Mouse (Mus musculus) testis, adult 2 months (tissue): ENCODE measurements around the gene Tsc22d4.

Experiments used
- CTCF ChIP-seq: fragments of 200-500 bp; IDR thresholded peaks from 2 replicates; pipeline ENCODE4 v1.5.1; 2012; ENCODE audit warnings: low read depth, mild to moderate bottlenecking, inconsistent platforms, low read length, moderate library complexity; ENCODE audit not compliant: control insufficient read depth, insufficient read depth, insufficient replicate concordance
- POLR2A ChIP-seq: fragments of 200-500 bp; IDR thresholded peaks from 2 replicates; pipeline ENCODE4 v1.6.1; 2012; ENCODE audit warnings: low read depth, mild to moderate bottlenecking, inconsistent platforms, low read length, moderate library complexity; ENCODE audit not compliant: control insufficient read depth

DNA sequence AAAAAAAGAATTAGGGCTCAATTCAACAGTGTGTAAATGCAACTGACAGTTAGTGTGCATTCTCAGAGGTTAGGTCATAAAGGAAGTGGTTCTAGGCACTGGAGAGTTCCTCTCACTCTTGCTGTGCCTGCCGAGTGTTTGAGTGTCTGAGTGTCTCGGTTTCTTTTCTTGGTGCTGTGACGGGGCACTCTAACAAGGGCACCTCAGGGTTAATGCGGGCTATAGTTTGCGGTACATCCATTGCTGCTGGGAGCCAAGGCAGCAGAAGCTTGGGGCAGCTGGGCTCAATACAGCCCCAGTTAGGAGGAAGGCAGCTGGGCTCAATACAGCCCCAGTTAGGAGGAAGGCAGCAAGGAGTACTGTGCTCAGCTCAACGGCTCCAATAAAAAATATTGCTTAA is 40.3 kb upstream of the Tsc22d4 start:
- no peak for TF ChIP-seq CTCF
- TF ChIP-seq POLR2A: no peak
